Mouse (Mus musculus): ENCODE data around the gene Exoc3. TPM values are rescaled to one million over a fixed set of nuclear protein-coding genes. Genes with fewer than 3 reads are reported as not detected.

Gene Exoc3
- total RNA-seq (2021) = 10 to 100 TPM; 31.3 to 34.7 TPM
- long read RNA-seq, experiment 1, full-length matches to known transcripts = 54 of 77 reads
- long read RNA-seq, experiment 1, partial matches to known transcripts = 4 of 77 reads
- long read RNA-seq, experiment 1, other reads (novel, unspliced or antisense) = 19 of 77 reads
- long read RNA-seq, experiment 2, full-length matches to known transcripts = 31 of 53 reads
- long read RNA-seq, experiment 2, partial matches to known transcripts = 3 of 53 reads
- long read RNA-seq, experiment 2, other reads (novel, unspliced or antisense) = 19 of 53 reads

GRCm38 (mm10) chr13:74208317-74208985, at the start of gene Exoc3:
Exoc3 (minus strand) TSS chr13:74208732.
- peak; percentile 89 for DNase-seq (ENCODE audit: low spot score)

- no peak for DNase-seq (ENCODE audit: low spot score)
Measured at GRCm38 (mm10) chr13:74246494-74246893, 38.0 kb upstream of the Exoc3 start.

- DNase-seq (ENCODE audit: low spot score) = no peak
Measured at GRCm38 (mm10) chr13:74245899-74246231, 37.3 kb upstream of the Exoc3 start.

GRCm38 (mm10) chr13:74245214-74245898, 36.8 kb upstream of the Exoc3 start:
- peak; percentile 48 for DNase-seq (ENCODE audit: low spot score)

- DNase-seq (ENCODE audit: low spot score) = no peak
Measured at GRCm38 (mm10) chr13:74237574-74237973, 29.0 kb upstream of the Exoc3 start.

- no peak for DNase-seq (ENCODE audit: low spot score)
Measured at GRCm38 (mm10) chr13:74220659-74221058, 12.1 kb upstream of the Exoc3 start.

- DNase-seq (ENCODE audit: low spot score) = no peak
Measured at GRCm38 (mm10) chr13:74218441-74218840, 9.9 kb upstream of the Exoc3 start.

GRCm38 (mm10) chr13:74208986-74209345, 434 bp upstream of the Exoc3 start:
- DNase-seq (ENCODE audit: low spot score) = peak; percentile 15

GRCm38 (mm10) chr13:74196451-74196850, 12.1 kb downstream of the Exoc3 start:
- no peak for DNase-seq (ENCODE audit: low spot score)

- no peak for DNase-seq (ENCODE audit: low spot score)
Measured at GRCm38 (mm10) chr13:74192613-74193012, 15.9 kb downstream of the Exoc3 start.

- no peak for DNase-seq (ENCODE audit: low spot score)
Measured at GRCm38 (mm10) chr13:74183011-74183695, 25.4 kb downstream of the Exoc3 start.

- no peak for DNase-seq (ENCODE audit: low spot score)
Measured at GRCm38 (mm10) chr13:74172036-74172435, 36.5 kb downstream of the Exoc3 start.

- DNase-seq (ENCODE audit: low spot score) = no peak
Measured at GRCm38 (mm10) chr13:74169446-74170164, 38.9 kb downstream of the Exoc3 start.

- peak; percentile 11 for DNase-seq (ENCODE audit: low spot score)
Measured at GRCm38 (mm10) chr13:74167492-74167891, 41.0 kb downstream of the Exoc3 start.

GRCm38 (mm10) chr13:74167057-74167413, 41.5 kb downstream of the Exoc3 start:
- no peak for DNase-seq (ENCODE audit: low spot score)

- DNase-seq (ENCODE audit: low spot score) = peak; percentile 9
Measured at GRCm38 (mm10) chr13:74166348-74167056, 42.0 kb downstream of the Exoc3 start.

- no peak for DNase-seq (ENCODE audit: low spot score)
Measured at GRCm38 (mm10) chr13:74147327-74147726, 61.2 kb downstream of the Exoc3 start.

- DNase-seq (ENCODE audit: low spot score) = no peak
Measured at GRCm38 (mm10) chr13:74145983-74146622, 62.4 kb downstream of the Exoc3 start.

- DNase-seq (ENCODE audit: low spot score) = no peak
Measured at GRCm38 (mm10) chr13:74144120-74144884, 64.2 kb downstream of the Exoc3 start.

- no peak for DNase-seq (ENCODE audit: low spot score)
Measured at GRCm38 (mm10) chr13:74143282-74143681, 65.2 kb downstream of the Exoc3 start.
